Mouse (Mus musculus): ENCODE results near the gene Mier2.

GRCm38 (mm10) chr10:79525456-79526325 is 29.3 kb downstream of the Mier2 start:
- TF ChIP-seq CTCF (IDR thresholded peaks at IDR 0.05; ENCODE audit: borderline replicate concordance, control insufficient read depth, extremely low read depth, insufficient read depth, low read length, poor library complexity) (no peak), POLR2A (IDR thresholded peaks at IDR 0.05; ENCODE audit: control insufficient read depth, extremely low read depth, insufficient read depth, low read length, poor library complexity) (no peak)

Measured in thymus, adult 2 months (tissue).